Mouse (Mus musculus): ENCODE results near the gene Serpina1e.

The Serpina1e gene

GRCm38 (mm10) chr12:103958798-103959197 lies at the start of gene Serpina1e:
Gene Serpina1e (minus strand): TSS chr12:103958975.
- DNase-seq (ENCODE audit: inconsistent ontology term): no peak

GRCm38 (mm10) chr12:104004689-104005088 lies 45.9 kb upstream of the Serpina1e start:
- no peak for DNase-seq (ENCODE audit: inconsistent ontology term)

GRCm38 (mm10) chr12:104003238-104003612 lies 44.5 kb upstream of the Serpina1e start:
- peak; percentile 38 for DNase-seq (ENCODE audit: inconsistent ontology term)

GRCm38 (mm10) chr12:104002569-104003237 lies 43.9 kb upstream of the Serpina1e start:
- DNase-seq (ENCODE audit: inconsistent ontology term): peak; percentile 12

- DNase-seq (ENCODE audit: inconsistent ontology term): no peak
Measured at GRCm38 (mm10) chr12:104000594-104000993, 41.8 kb upstream of the Serpina1e start.

GRCm38 (mm10) chr12:103999611-104000010 lies 40.8 kb upstream of the Serpina1e start:
- no peak for DNase-seq (ENCODE audit: inconsistent ontology term)

- DNase-seq (ENCODE audit: inconsistent ontology term): no peak
Measured at GRCm38 (mm10) chr12:103996513-103996912, 37.7 kb upstream of the Serpina1e start.

GRCm38 (mm10) chr12:103995292-103996072 lies 36.7 kb upstream of the Serpina1e start:
- peak; percentile 52 for DNase-seq (ENCODE audit: inconsistent ontology term)

- DNase-seq (ENCODE audit: inconsistent ontology term): no peak
Measured at GRCm38 (mm10) chr12:103992945-103993344, 34.2 kb upstream of the Serpina1e start.

GRCm38 (mm10) chr12:103989857-103990256 lies 31.1 kb upstream of the Serpina1e start, which contains the start of gene Serpina11:
Gene Serpina11 (minus strand): TSS chr12:103989957.
- no peak for DNase-seq (ENCODE audit: inconsistent ontology term)

GRCm38 (mm10) chr12:103989514-103989767 lies 30.7 kb upstream of the Serpina1e start:
- DNase-seq (ENCODE audit: inconsistent ontology term): no peak

- no peak for DNase-seq (ENCODE audit: inconsistent ontology term)
Measured at GRCm38 (mm10) chr12:103988754-103989513, 30.2 kb upstream of the Serpina1e start.

GRCm38 (mm10) chr12:103985868-103986267 lies 27.1 kb upstream of the Serpina1e start:
- no peak for DNase-seq (ENCODE audit: inconsistent ontology term)

- DNase-seq (ENCODE audit: inconsistent ontology term): peak; percentile 16
Measured at GRCm38 (mm10) chr12:103984935-103985334, 26.2 kb upstream of the Serpina1e start.

- no peak for DNase-seq (ENCODE audit: inconsistent ontology term)
Measured at GRCm38 (mm10) chr12:103981646-103982360, 23.0 kb upstream of the Serpina1e start.

GRCm38 (mm10) chr12:103978294-103978693 lies 19.5 kb upstream of the Serpina1e start:
- no peak for DNase-seq (ENCODE audit: inconsistent ontology term)

- DNase-seq (ENCODE audit: inconsistent ontology term): no peak
Measured at GRCm38 (mm10) chr12:103977846-103978245, 19.1 kb upstream of the Serpina1e start.

GRCm38 (mm10) chr12:103977060-103977459 lies 18.3 kb upstream of the Serpina1e start:
- no peak for DNase-seq (ENCODE audit: inconsistent ontology term)

- no peak for DNase-seq (ENCODE audit: inconsistent ontology term)
Measured at GRCm38 (mm10) chr12:103971080-103971479, 12.3 kb upstream of the Serpina1e start.

GRCm38 (mm10) chr12:103969577-103970116 lies 10.9 kb upstream of the Serpina1e start:
- no peak for DNase-seq (ENCODE audit: inconsistent ontology term)

GRCm38 (mm10) chr12:103966761-103967160 lies 8.0 kb upstream of the Serpina1e start:
- DNase-seq (ENCODE audit: inconsistent ontology term): no peak

- DNase-seq (ENCODE audit: inconsistent ontology term): no peak
Measured at GRCm38 (mm10) chr12:103963288-103963687, 4.5 kb upstream of the Serpina1e start.
